Mouse (Mus musculus): ENCODE results near the gene Pxt1. TPM values are rescaled to one million over a fixed set of nuclear protein-coding genes. Genes with fewer than 3 reads are reported as not detected.

Gene Pxt1
- polyA plus RNA-seq, 1 experiment from 2014 or later, result not detected

- Histone ChIP-seq H3K4me2 (replicated peaks; ENCODE audit: low read depth, low read length) (no peak overlapping the region), H3K9ac (replicated peaks; ENCODE audit: low read depth, low read length) (no peak overlapping the region), H3K27me3 (ENCODE audit: control insufficient read depth, insufficient read depth, low read length) (no peaks in the 10 kb centered on the region), H3K27ac (ENCODE audit: low read length) (no peak overlapping the region), H3K4me3 (ENCODE audit: low read depth, low read length) (no peak overlapping the region), H3K9me3 (ENCODE audit: control insufficient read depth, low read depth, low read length) (no peaks in the 10 kb centered on the region), H3K36me3 (ENCODE audit: control insufficient read depth, insufficient read depth, low read length) (no peaks in the 10 kb centered on the region), H3K4me1 (ENCODE audit: control insufficient read depth, insufficient read depth, low read length) (peaks cover 11% of the 10 kb centered on the region)
- no peak for ATAC-seq (ENCODE audit: insufficient number of reproducible peaks, insufficient read depth, low FRiP score, low read depth)
- 89% methylated on average over 4 of the region's 4 CpGs for WGBS
Observed at GRCm38 (mm10) chr17:28929369-28929768, 14.3 kb downstream of the Pxt1 start.

DNA sequence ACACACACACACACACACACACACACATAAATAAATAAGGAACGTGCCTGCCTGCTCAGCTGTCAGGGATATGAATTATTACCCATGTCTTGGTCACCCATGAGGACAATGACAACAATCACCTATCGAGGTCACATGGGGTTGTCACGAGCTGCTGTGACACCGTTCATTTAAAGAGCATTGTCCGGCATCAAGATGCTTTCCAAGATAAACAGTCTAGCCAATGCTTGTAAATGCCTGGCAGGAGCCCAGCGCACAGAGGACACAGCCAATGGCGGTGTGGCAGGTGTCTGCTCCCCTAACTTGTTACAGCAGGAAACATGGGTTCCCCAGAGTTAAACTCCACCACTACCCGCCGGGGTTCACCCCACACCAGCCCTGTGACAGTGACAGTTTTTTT, 15.6 kb downstream of the Pxt1 start:
- ATAC-seq (ENCODE audit: insufficient number of reproducible peaks, insufficient read depth, low FRiP score, low read depth), result no peak
- Histone ChIP-seq H3K36me3 (ENCODE audit: control insufficient read depth, insufficient read depth, low read length) (no peaks in the 10 kb centered on the region), H3K4me1 (ENCODE audit: control insufficient read depth, insufficient read depth, low read length) (peaks cover 11% of the 10 kb centered on the region), H3K27ac (ENCODE audit: low read length) (no peak overlapping the region), H3K27me3 (ENCODE audit: control insufficient read depth, insufficient read depth, low read length) (no peaks in the 10 kb centered on the region), H3K4me2 (replicated peaks; ENCODE audit: low read depth, low read length) (no peak overlapping the region), H3K9me3 (ENCODE audit: control insufficient read depth, low read depth, low read length) (no peaks in the 10 kb centered on the region), H3K4me3 (ENCODE audit: low read depth, low read length) (no peak overlapping the region), H3K9ac (replicated peaks; ENCODE audit: low read depth, low read length) (no peak overlapping the region)
- 83% methylated on average over 9 of the region's 9 CpGs for WGBS

- H3K4me3 ChIP-seq (ENCODE audit: low read depth, low read length), result no peak overlapping the region
- H3K9ac ChIP-seq (replicated peaks; ENCODE audit: low read depth, low read length), result no peak overlapping the region
- 52% methylated on average over 15 of the region's 15 CpGs for WGBS
- H3K4me1 ChIP-seq (ENCODE audit: control insufficient read depth, insufficient read depth, low read length), result peaks cover 11% of the 10 kb centered on the region
- no peak overlapping the region for H3K4me2 ChIP-seq (replicated peaks; ENCODE audit: low read depth, low read length)
- H3K27me3 ChIP-seq (ENCODE audit: control insufficient read depth, insufficient read depth, low read length), result no peaks in the 10 kb centered on the region
- 0 out of 2 replicates have a peak, but pooled peaks have one; percentile 7 for ATAC-seq (ENCODE audit: insufficient number of reproducible peaks, insufficient read depth, low FRiP score, low read depth)
- no peaks in the 10 kb centered on the region for H3K36me3 ChIP-seq (ENCODE audit: control insufficient read depth, insufficient read depth, low read length)
- no peaks in the 10 kb centered on the region for H3K9me3 ChIP-seq (ENCODE audit: control insufficient read depth, low read depth, low read length)
- H3K27ac ChIP-seq (ENCODE audit: low read length), result no peak overlapping the region
Observed at GRCm38 (mm10) chr17:28926866-28927635, 16.6 kb downstream of the Pxt1 start.

GRCm38 (mm10) chr17:28926380-28926779, 17.3 kb downstream of the Pxt1 start:
- WGBS, result 17% methylated on average over 13 of the region's 13 CpGs
- Histone ChIP-seq H3K4me3 (ENCODE audit: low read depth, low read length) (no peak overlapping the region), H3K9me3 (ENCODE audit: control insufficient read depth, low read depth, low read length) (no peaks in the 10 kb centered on the region), H3K27ac (ENCODE audit: low read length) (no peak overlapping the region), H3K4me1 (ENCODE audit: control insufficient read depth, insufficient read depth, low read length) (peaks cover 11% of the 10 kb centered on the region), H3K36me3 (ENCODE audit: control insufficient read depth, insufficient read depth, low read length) (no peaks in the 10 kb centered on the region), H3K4me2 (replicated peaks; ENCODE audit: low read depth, low read length) (no peak overlapping the region), H3K9ac (replicated peaks; ENCODE audit: low read depth, low read length) (no peak overlapping the region), H3K27me3 (ENCODE audit: control insufficient read depth, insufficient read depth, low read length) (no peaks in the 10 kb centered on the region)
- ATAC-seq (ENCODE audit: insufficient number of reproducible peaks, insufficient read depth, low FRiP score, low read depth), result no peak

GRCm38 (mm10) chr17:28924957-28925595, 18.6 kb downstream of the Pxt1 start:
- Histone ChIP-seq H3K4me1 (ENCODE audit: control insufficient read depth, insufficient read depth, low read length) (peaks cover 2% of the 10 kb centered on the region), H3K4me3 (ENCODE audit: low read depth, low read length) (no peak overlapping the region), H3K9ac (replicated peaks; ENCODE audit: low read depth, low read length) (no peak overlapping the region), H3K36me3 (ENCODE audit: control insufficient read depth, insufficient read depth, low read length) (no peaks in the 10 kb centered on the region), H3K9me3 (ENCODE audit: control insufficient read depth, low read depth, low read length) (no peaks in the 10 kb centered on the region), H3K27ac (ENCODE audit: low read length) (no peak overlapping the region), H3K27me3 (ENCODE audit: control insufficient read depth, insufficient read depth, low read length) (no peaks in the 10 kb centered on the region), H3K4me2 (replicated peaks; ENCODE audit: low read depth, low read length) (no peak overlapping the region)
- ATAC-seq (ENCODE audit: insufficient number of reproducible peaks, insufficient read depth, low FRiP score, low read depth), result no peak
- WGBS, result 84% methylated on average over 8 of the region's 8 CpGs

GRCm38 (mm10) chr17:28922096-28922495, 21.5 kb downstream of the Pxt1 start:
- no peaks in the 10 kb centered on the region for H3K27me3 ChIP-seq (ENCODE audit: control insufficient read depth, insufficient read depth, low read length)
- 66% methylated on average over 6 of the region's 6 CpGs for WGBS
- H3K9ac ChIP-seq (replicated peaks; ENCODE audit: low read depth, low read length), result no peak overlapping the region
- H3K4me2 ChIP-seq (replicated peaks; ENCODE audit: low read depth, low read length), result no peak overlapping the region
- no peak overlapping the region for H3K4me3 ChIP-seq (ENCODE audit: low read depth, low read length)
- ATAC-seq (ENCODE audit: insufficient number of reproducible peaks, insufficient read depth, low FRiP score, low read depth), result no peak
- H3K36me3 ChIP-seq (ENCODE audit: control insufficient read depth, insufficient read depth, low read length), result no peaks in the 10 kb centered on the region
- H3K4me1 ChIP-seq (ENCODE audit: control insufficient read depth, insufficient read depth, low read length), result no peaks in the 10 kb centered on the region
- H3K27ac ChIP-seq (ENCODE audit: low read length), result no peak overlapping the region
- no peaks in the 10 kb centered on the region for H3K9me3 ChIP-seq (ENCODE audit: control insufficient read depth, low read depth, low read length)

DNA sequence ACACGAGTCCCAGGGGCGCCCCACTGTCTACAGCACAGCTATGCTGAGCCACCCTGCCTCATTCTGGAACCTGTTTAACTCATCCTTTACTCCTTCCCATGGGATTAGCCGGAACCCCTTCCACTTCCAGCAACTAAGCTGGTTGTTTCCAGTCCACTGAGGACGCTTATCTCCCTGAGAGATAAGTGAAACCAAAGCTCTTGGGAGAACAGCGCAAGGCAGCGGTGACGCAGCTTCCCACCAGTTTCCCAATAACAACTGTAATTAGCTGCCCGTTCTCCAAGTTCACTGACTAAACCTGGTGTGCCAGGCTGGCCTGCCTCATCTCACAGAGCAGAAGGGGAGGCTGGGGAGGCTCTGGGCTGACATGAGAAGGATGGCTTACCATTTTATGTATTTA, 22.6 kb downstream of the Pxt1 start:
- ATAC-seq (ENCODE audit: insufficient number of reproducible peaks, insufficient read depth, low FRiP score, low read depth), result no peak

GRCm38 (mm10) chr17:28916520-28916919, 27.1 kb downstream of the Pxt1 start:
- ATAC-seq (ENCODE audit: insufficient number of reproducible peaks, insufficient read depth, low FRiP score, low read depth), result no peak

More for the DNA sequence above, 22.6 kb downstream of the Pxt1 start:
- WGBS, result 66% methylated on average over 8 of the region's 8 CpGs
- no peak overlapping the region for H3K4me3 ChIP-seq (ENCODE audit: low read depth, low read length)
- H3K27me3 ChIP-seq (ENCODE audit: control insufficient read depth, insufficient read depth, low read length), result no peaks in the 10 kb centered on the region
- 0 out of 2 replicates have a peak overlapping the region, but pooled peaks have one; percentile 10 for H3K27ac ChIP-seq (ENCODE audit: low read length)
- no peak overlapping the region for H3K9ac ChIP-seq (replicated peaks; ENCODE audit: low read depth, low read length)
- H3K4me1 ChIP-seq (ENCODE audit: control insufficient read depth, insufficient read depth, low read length), result no peaks in the 10 kb centered on the region
- no peaks in the 10 kb centered on the region for H3K36me3 ChIP-seq (ENCODE audit: control insufficient read depth, insufficient read depth, low read length)
- no peak overlapping the region for H3K4me2 ChIP-seq (replicated peaks; ENCODE audit: low read depth, low read length)
- no peaks in the 10 kb centered on the region for H3K9me3 ChIP-seq (ENCODE audit: control insufficient read depth, low read depth, low read length)

More at GRCm38 (mm10) chr17:28916520-28916919, 27.1 kb downstream of the Pxt1 start:
- Histone ChIP-seq H3K4me2 (replicated peaks; ENCODE audit: low read depth, low read length) (no peak overlapping the region), H3K36me3 (ENCODE audit: control insufficient read depth, insufficient read depth, low read length) (no peaks in the 10 kb centered on the region), H3K27ac (ENCODE audit: low read length) (no peak overlapping the region), H3K27me3 (ENCODE audit: control insufficient read depth, insufficient read depth, low read length) (no peaks in the 10 kb centered on the region), H3K4me1 (ENCODE audit: control insufficient read depth, insufficient read depth, low read length) (no peaks in the 10 kb centered on the region), H3K9ac (replicated peaks; ENCODE audit: low read depth, low read length) (no peak overlapping the region), H3K4me3 (ENCODE audit: low read depth, low read length) (no peak overlapping the region), H3K9me3 (ENCODE audit: control insufficient read depth, low read depth, low read length) (no peaks in the 10 kb centered on the region)
- 83% methylated on average over 1 of the region's 1 CpGs for WGBS

Data from stomach, embryonic 14.5 days (tissue).